Mouse (Mus musculus) limb, embryonic 10.5 days (tissue): Measurements from ENCODE around the gene Rad51d. TPM values are rescaled to one million over a fixed set of nuclear protein-coding genes. Genes with fewer than 3 reads are reported as not detected.

Source experiments
- polyA plus RNA-seq: library from polyadenylated mRNA; unstranded; fragments of >200 nt; fragmentation: Nextera tagmentation; extraction: Ambion mirVana; gene quantifications from 2 replicates; pipeline ENCODE4 v1.2.1, GENCODE M21; 2016

The Rad51d gene
- polyA plus RNA-seq, 1 experiment from 2014 or later: 12.8 TPM

Other genes starting within 250 kb of the Rad51d start
- gene Cct6b, start 126.3 kb downstream of the Rad51d start, polyA plus RNA-seq: 0.16 and 0.23 TPM in 2 replicates
- gene Zfp830, start 126.3 kb downstream of the Rad51d start, polyA plus RNA-seq: 37.4 and 39.8 TPM in 2 replicates
- gene Lig3, start 109.5 kb downstream of the Rad51d start, polyA plus RNA-seq: 46.8 and 47.1 TPM in 2 replicates
- gene Rffl, start 19.4 kb downstream of the Rad51d start, polyA plus RNA-seq: 8.6 and 10.6 TPM in 2 replicates
- gene Fndc8, start 1.5 kb upstream of the Rad51d start, polyA plus RNA-seq: 0.18 and 0.35 TPM in 2 replicates
- gene Nle1, start 17.8 kb upstream of the Rad51d start, polyA plus RNA-seq: 54.6 and 55.3 TPM in 2 replicates
- 0.73 and 1.4 TPM in 2 replicates for gene Unc45b, start 19.9 kb upstream of the Rad51d start, polyA plus RNA-seq
- 0.31 and 0.46 TPM in 2 replicates for gene Slfn5, start 60.7 kb upstream of the Rad51d start, polyA plus RNA-seq
- 10.1 and 15.1 TPM in 2 replicates for gene Slfn9, start 101.2 kb upstream of the Rad51d start, polyA plus RNA-seq
- 0.08 and 0.21 TPM in 2 replicates for gene Slfn8, start 130.2 kb upstream of the Rad51d start, polyA plus RNA-seq
- gene Slfn2, start 174.5 kb upstream of the Rad51d start, polyA plus RNA-seq: 0.34 and 1.2 TPM in 2 replicates
- not detected in 2 replicates for gene Slfn1, start 226.2 kb upstream of the Rad51d start, polyA plus RNA-seq